Mouse (Mus musculus) cerebellum, postnatal 14 days (tissue): ENCODE measurements around the gene Vmn1r175.
"Not testable (repeated sequence)": the region's sequence is repeated elsewhere in the genome, so short reads cannot be mapped to it uniquely, and the experiment has no call there.

Source experiments
- DNase-seq, 2 experiments: peaks; one replicate each; pipeline ENCODE4 v3.0.0; 2021; ENCODE audit warnings: mixed read lengths in 2 of 2

The Vmn1r175 gene

GRCm38 (mm10) chr7:23810543-23810942 lies at the start of gene Vmn1r175:
Vmn1r175 (minus strand) TSS chr7:23810643.
- DNase-seq, result not testable (repeated sequence)

GRCm38 (mm10) chr7:23837272-23837671 lies 26.8 kb upstream of the Vmn1r175 start, which contains the start of gene Vmn1r176:
Vmn1r176 (minus strand) TSS chr7:23837372.
- DNase-seq, result not testable (repeated sequence)

- no peak for DNase-seq
Observed at GRCm38 (mm10) chr7:23784526-23784925, 25.9 kb downstream of the Vmn1r175 start.
